Mouse (Mus musculus) macrophage (primary cell): ENCODE results near the gene Surf6. TPM values are rescaled to one million over a fixed set of nuclear protein-coding genes. Genes with fewer than 3 reads are reported as not detected.

ENCODE experiments used
- H3K27ac ChIP-seq: fragments of 350-480 bp; formaldehyde crosslinking; 2 replicates; pipeline ENCODE4 v1.9.0; 2021
- H3K36me3 ChIP-seq: fragments of 350-480 bp; formaldehyde crosslinking; 2 replicates; pipeline ENCODE4 v1.9.0; 2021; ENCODE audit errors: inconsistent target
- H3K4me3 ChIP-seq: fragments of 350-480 bp; formaldehyde crosslinking; 2 replicates; pipeline ENCODE4 v1.9.0; 2021; ENCODE audit errors: inconsistent target
- H3K79me2 ChIP-seq: fragments of 350-480 bp; formaldehyde crosslinking; 2 replicates; pipeline ENCODE4 v1.9.0; 2021; ENCODE audit errors: inconsistent target
- WGBS: methylation state at CpG from one replicate; pipeline ENCODE4 v1.1.7; 2026; ENCODE audit warnings: inconsistent platforms; ENCODE audit not compliant: missing documents; 5-methylcytosine and 5-hydroxymethylcytosine counted together
- polyA plus RNA-seq: library from polyadenylated mRNA; stranded (reverse); fragments of 250-400 nt; gene quantifications from 3 replicates; pipeline ENCODE4 v1.2.4, GENCODE M21; 2018; ENCODE audit warnings: inconsistent platforms

Gene Surf6
- polyA plus RNA-seq, 1 experiment from 2014 or later: 25.2 TPM

GRCm38 (mm10) chr2:26920190-26920855, 17.6 kb upstream of the Surf6 start:
- peaks cover 84% of the 10 kb centered on the region for H3K79me2 ChIP-seq
- peaks cover 72% of the 10 kb centered on the region for H3K36me3 ChIP-seq
- H3K4me3 ChIP-seq: no peak overlapping the region
- 91% methylated on average over 6 of the region's 6 CpGs for WGBS
- H3K27ac ChIP-seq: no peak overlapping the region

DNA sequence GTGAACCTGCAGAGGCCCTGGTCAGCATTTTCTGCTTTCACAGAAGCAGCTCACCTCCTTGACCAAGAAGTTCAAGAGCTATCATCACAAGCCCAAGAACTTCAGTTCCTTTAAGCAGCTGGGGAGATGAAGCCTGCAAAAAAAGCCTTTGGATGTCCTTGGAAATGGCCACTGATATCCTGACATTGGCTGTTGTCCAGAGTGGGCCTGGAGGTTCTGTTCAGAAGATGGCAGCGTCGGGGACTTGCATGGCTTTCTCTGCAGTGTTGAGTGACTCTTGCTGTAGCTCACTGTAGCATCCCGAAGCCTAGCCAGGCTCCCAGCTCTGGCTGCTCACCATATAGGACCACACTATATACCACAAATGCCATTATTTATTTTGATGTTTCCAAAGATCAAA, 17.0 kb upstream of the Surf6 start:
- Histone ChIP-seq H3K36me3 (peaks cover 65% of the 10 kb centered on the region), H3K27ac (no peak overlapping the region), H3K79me2 (peaks cover 84% of the 10 kb centered on the region), H3K4me3 (no peak overlapping the region)
- WGBS: 96% methylated on average over 3 of the region's 3 CpGs

- H3K79me2 ChIP-seq: peaks cover 88% of the 10 kb centered on the region
- H3K36me3 ChIP-seq: peaks cover 53% of the 10 kb centered on the region
- peak overlapping the region; percentile 99 for H3K4me3 ChIP-seq
- H3K27ac ChIP-seq: peak overlapping the region; percentile 85
- 1% methylated on average over 13 of the region's 13 CpGs for WGBS
These were observed 14.1 kb upstream of the Surf6 start for GRCm38 (mm10) chr2:26916738-26917137.

GRCm38 (mm10) chr2:26915927-26916728, 13.4 kb upstream of the Surf6 start, which contains the start of the genes Surf2 and Surf1:
Gene Surf2, plus strand, starts transcription at chr2:26916367.
Gene Surf1, minus strand, starts transcription at chr2:26916530.
- H3K4me3 ChIP-seq: peak within 1 kb of the TSS; percentile 99
- peaks cover 46% of the 10 kb centered on the region for H3K36me3 ChIP-seq
- H3K79me2 ChIP-seq: peaks cover 94% of the 10 kb centered on the region
- H3K27ac ChIP-seq: peak within 1 kb of the TSS; percentile 85
- WGBS: 2% methylated on average over 47 of the region's 47 CpGs

DNA sequence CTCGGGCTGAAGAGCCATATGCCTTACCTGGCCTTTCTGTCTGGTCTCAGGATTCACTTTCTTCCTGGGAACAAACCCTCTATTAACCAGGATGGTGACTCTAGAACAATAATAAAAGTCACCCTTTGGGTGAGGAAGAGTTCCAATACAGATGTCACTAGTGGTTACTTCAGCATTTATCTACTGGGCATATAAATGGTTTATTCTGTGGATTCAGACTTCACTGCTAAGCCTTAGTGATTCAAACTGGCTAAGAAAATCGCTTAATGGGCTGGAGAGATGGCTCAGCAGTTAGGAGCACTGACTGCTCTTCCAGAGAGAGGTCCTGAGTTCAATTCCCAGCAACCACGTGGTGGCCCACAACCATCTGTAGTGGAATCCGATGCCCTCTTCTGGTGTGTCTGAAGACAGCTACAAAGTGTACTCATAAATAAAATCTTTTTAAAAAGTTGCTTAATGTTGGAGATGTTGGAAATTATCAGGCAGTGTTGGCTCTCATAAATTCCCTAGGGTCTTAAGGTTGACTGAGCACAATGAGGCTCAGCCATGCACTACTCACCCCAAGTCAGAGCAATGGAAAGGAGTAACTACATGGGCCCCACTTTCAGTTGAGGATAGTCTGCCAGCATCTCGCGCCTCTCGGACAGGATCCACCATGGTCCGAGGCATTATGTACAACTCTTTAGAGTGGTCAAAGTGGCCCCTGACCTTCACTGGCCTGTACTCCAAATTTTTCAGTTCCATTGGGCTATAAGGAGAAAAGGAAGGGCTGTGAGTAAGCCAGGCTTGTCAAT, 11.7 kb upstream of the Surf6 start:
- H3K4me3 ChIP-seq: no peak overlapping the region
- WGBS: 94% methylated on average over 8 of the region's 8 CpGs
- no peak overlapping the region for H3K27ac ChIP-seq
- peaks cover 29% of the 10 kb centered on the region for H3K36me3 ChIP-seq
- peaks cover 89% of the 10 kb centered on the region for H3K79me2 ChIP-seq

- H3K36me3 ChIP-seq: peaks cover 21% of the 10 kb centered on the region; the same call in 1 of the 2 replicates
- 85% methylated on average over 15 of the region's 17 CpGs for WGBS
- no peak overlapping the region for H3K4me3 ChIP-seq
- peaks cover 89% of the 10 kb centered on the region for H3K79me2 ChIP-seq
- no peak overlapping the region for H3K27ac ChIP-seq
These were observed 10.9 kb upstream of the Surf6 start for GRCm38 (mm10) chr2:26913416-26914147.

DNA sequence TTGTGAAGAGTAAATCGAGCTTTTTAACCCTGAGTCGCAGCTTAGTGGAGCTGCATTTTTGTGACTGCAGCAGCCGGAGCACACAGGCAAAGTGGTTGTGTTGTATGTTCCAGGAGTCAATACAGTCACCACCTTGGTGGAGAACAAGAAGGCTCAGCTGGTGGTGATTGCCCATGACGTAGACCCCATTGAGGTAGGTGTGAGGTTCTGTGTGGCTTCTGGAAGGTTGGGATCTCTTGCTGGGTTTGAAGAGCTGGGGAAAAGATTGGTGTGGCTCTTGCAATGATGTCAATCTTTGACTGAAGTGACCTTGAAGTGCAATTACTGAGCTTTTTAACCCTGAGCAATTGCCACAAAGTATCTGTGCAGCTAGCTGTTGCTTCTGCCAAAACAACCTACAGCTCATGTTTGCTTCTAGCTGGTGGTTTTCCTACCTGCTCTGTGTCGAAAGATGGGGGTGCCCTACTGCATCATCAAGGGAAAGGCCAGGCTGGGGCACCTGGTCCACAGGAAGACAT, 9.6 kb upstream of the Surf6 start:
- Histone ChIP-seq H3K36me3 (peaks cover 25% of the 10 kb centered on the region; the same call in 1 of the 2 replicates), H3K4me3 (peak overlapping the region; percentile 90; the same call in 1 of the 2 replicates), H3K27ac (no peak overlapping the region), H3K79me2 (peaks cover 89% of the 10 kb centered on the region)
- 84% methylated on average over 4 of the region's 5 CpGs for whole genome bisulfite sequencing

- Histone ChIP-seq H3K79me2 (peaks cover 94% of the 10 kb centered on the region), H3K27ac (peak overlapping the region; percentile 60), H3K4me3 (peak overlapping the region; percentile 90), H3K36me3 (peaks cover 25% of the 10 kb centered on the region; the same call in 1 of the 2 replicates)
- under 1% methylated on average over 30 of the region's 37 CpGs for WGBS
These were observed 8.5 kb upstream of the Surf6 start for GRCm38 (mm10) chr2:26910994-26911765.

DNA sequence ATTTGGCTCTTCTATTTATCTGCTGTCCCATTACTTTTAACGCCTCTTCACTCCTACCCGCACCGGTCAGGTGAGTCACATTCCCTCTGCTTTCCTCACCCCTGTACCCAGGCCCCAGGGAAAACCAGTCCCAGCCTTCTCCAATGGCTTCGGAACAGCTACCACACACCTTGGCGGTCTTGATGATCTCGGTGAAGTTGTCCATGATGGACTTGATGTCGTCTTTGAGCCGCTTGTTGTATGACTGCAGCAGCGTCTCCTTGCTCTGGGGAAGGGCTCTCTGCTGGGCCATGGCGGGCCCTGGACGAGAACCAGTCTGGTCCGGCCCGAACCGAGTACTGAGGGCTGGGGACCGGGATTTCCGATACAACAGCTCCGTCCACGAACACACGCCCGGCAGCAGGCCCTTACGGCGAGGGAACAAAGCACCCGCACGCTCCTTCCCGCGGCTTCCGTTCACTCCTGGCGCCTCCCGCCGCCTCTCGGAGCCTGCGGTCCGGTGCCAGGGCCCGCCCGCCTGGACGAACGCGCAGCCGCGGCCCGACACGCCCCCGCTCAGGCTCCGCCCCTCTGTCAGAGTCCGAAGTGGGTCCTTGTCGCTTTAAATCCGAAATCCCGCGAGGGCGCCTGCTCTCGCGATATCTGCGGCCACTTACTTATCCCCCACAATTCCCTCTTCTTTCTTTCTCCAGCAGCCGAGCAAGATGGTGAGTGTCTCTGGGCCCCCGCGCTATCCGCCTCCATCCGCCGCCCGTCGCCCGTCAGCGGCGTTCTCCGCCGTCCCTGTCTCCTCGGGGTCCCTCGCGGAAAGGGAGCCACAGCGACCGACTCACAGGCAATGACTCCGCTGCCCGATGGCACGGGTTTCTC, 7.7 kb upstream of the Surf6 start, which contains the start of the genes Med22 and Rpl7a:
Gene Med22 (minus strand): TSS at position 554 of the 870 bp plus-strand sequence.
Gene Rpl7a (plus strand): TSS at position 641 of the 870 bp plus-strand sequence.
- H3K79me2 ChIP-seq: peaks cover 95% of the 10 kb centered on the region
- H3K4me3 ChIP-seq: peak within 1 kb of the TSS; percentile 90
- WGBS: 2% methylated on average over 66 of the region's 74 CpGs
- H3K36me3 ChIP-seq: peaks cover 31% of the 10 kb centered on the region; the same call in 1 of the 2 replicates
- H3K27ac ChIP-seq: peak within 1 kb of the TSS; percentile 60

DNA sequence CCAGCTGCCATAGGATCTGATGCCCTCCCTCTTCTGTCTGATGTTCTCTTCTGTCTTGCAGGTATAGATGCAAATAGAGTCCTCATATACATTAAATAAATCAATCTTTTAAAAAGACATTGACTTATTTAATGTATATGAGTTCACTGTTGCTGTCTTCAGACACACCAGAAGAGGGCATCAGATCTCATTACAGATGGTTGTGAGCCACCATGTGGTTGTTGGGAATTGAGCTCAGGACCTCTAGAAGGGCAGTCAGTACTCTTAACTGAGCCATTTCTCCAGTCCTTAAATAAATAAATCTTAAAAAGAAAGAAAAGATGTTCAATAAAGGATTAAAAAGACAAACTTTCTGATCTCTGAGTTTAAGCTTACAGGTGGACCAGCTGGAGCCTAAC, 6.7 kb upstream of the Surf6 start:
- Histone ChIP-seq H3K79me2 (peaks cover 95% of the 10 kb centered on the region), H3K27ac (peak overlapping the region; percentile 60), H3K4me3 (peak overlapping the region; percentile 84), H3K36me3 (peaks cover 36% of the 10 kb centered on the region; the same call in 1 of the 2 replicates)

- Histone ChIP-seq H3K79me2 (peaks cover 95% of the 10 kb centered on the region), H3K27ac (no peak overlapping the region), H3K36me3 (peaks cover 34% of the 10 kb centered on the region; the same call in 1 of the 2 replicates), H3K4me3 (peak overlapping the region; percentile 84)
- whole genome bisulfite sequencing: 83% methylated on average over 17 of the region's 18 CpGs
These were observed 6.2 kb upstream of the Surf6 start for GRCm38 (mm10) chr2:26908710-26909386.

DNA sequence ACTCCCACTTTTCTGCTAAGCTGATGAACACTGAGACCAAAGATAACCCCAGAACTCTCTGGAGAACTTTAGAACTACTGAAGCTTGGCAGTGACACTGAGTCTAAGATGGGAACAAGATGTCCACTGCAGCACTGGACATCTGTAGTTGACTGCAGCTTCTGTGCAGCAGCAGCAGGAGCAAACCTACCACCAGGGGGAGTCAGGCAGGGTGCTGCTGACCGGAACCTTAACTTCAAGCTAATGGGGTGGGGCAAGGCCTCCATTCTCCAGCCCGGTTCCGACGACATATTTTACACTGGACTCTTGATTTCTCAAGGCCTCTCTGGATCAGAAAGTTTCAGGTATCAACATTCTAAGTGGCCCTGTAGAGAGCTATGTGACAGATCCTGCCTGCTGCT, 4.4 kb upstream of the Surf6 start:
- Histone ChIP-seq H3K27ac (no peak overlapping the region), H3K36me3 (peaks cover 19% of the 10 kb centered on the region; the same call in 1 of the 2 replicates)
- WGBS: 32% methylated on average over 4 of the region's 4 CpGs

More for the DNA sequence above, 4.4 kb upstream of the Surf6 start:
- H3K79me2 ChIP-seq: peaks cover 93% of the 10 kb centered on the region
- no peak overlapping the region for H3K4me3 ChIP-seq
